Mouse (Mus musculus): ENCODE results near the gene Arfgap3. TPM values are rescaled to one million over a fixed set of nuclear protein-coding genes. Genes with fewer than 3 reads are reported as not detected.
"Not testable (repeated sequence)": the region's sequence is repeated elsewhere in the genome, so short reads cannot be mapped to it uniquely, and the experiment has no call there.

Gene Arfgap3
- polyA plus RNA-seq, 1 experiment from 2014 or later = 37.4 TPM

DNA sequence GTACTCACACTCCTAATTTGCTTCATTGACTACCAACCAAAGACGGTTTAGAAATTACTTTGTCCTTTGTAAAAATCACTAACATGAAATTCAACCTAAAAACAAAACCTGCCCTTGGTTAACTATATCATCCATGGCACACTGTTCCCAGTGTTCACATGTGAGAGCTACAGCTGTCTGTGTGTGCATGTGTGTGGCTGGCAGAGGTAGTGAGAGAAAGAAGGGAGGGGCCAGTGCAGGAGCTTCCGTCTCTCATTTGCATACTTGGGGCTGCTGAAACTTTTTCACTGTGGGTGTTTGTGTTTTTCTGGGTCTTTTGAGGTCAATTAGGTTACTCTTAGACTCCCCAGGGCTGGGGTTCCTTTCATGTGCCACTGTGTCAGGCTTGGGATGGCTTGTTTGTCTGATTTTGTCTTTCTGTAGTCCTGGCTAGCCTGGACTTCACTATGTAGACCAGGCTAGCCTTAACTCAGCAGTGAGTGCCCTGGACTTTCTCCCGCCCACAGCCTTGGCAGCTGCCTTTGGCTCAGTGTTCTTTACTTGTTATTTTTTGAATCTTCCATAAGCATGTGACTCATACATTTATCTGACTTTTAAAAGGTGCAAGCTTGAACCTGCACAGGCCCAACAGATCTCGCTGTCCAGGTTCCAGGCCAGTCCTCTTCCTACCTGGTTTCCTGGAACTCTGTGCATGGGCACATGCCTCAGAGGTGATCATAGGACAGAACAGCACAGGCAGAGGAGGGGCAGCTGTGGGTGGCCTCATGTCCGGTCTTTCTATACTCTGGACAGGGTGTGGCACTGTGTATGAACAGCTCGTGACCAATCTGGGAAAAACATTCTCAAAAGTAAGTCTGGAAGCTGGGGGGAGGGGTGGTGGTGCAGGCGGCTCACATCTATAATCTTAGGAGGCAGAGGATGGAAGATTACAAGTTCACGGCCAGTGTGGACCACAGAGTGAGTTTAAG, 11.9 kb downstream of the Arfgap3 start:
- 86% methylated on average over 8 of the region's 8 CpGs for WGBS
- Histone ChIP-seq H3K4me1 (ENCODE audit: control insufficient read depth, insufficient read depth, low read length) (no peaks in the 10 kb centered on the region), H3K9ac (replicated peaks; ENCODE audit: low read depth, low read length) (no peak overlapping the region), H3K27me3 (ENCODE audit: control insufficient read depth, insufficient read depth, low read length) (no peaks in the 10 kb centered on the region), H3K9me3 (ENCODE audit: control insufficient read depth, low read length) (no peaks in the 10 kb centered on the region), H3K36me3 (ENCODE audit: control insufficient read depth, insufficient read depth, low read length) (peaks cover 14% of the 10 kb centered on the region), H3K27ac (ENCODE audit: low read depth, low read length) (no peak overlapping the region), H3K4me3 (ENCODE audit: low read depth, low read length) (no peak overlapping the region), H3K4me2 (ENCODE audit: low read depth, low read length) (no peak overlapping the region)
- no peak for ATAC-seq (ENCODE audit: low read depth)

- no peaks in the 10 kb centered on the region for H3K27me3 ChIP-seq (ENCODE audit: control insufficient read depth, insufficient read depth, low read length)
- no peak overlapping the region for H3K9ac ChIP-seq (replicated peaks; ENCODE audit: low read depth, low read length)
- no peaks in the 10 kb centered on the region for H3K9me3 ChIP-seq (ENCODE audit: control insufficient read depth, low read length)
- ATAC-seq (ENCODE audit: low read depth) = no peak
- WGBS = 84% methylated on average over 3 of the region's 3 CpGs
- no peak overlapping the region for H3K4me3 ChIP-seq (ENCODE audit: low read depth, low read length)
- no peak overlapping the region for H3K27ac ChIP-seq (ENCODE audit: low read depth, low read length)
- no peaks in the 10 kb centered on the region for H3K4me1 ChIP-seq (ENCODE audit: control insufficient read depth, insufficient read depth, low read length)
- no peak overlapping the region for H3K4me2 ChIP-seq (ENCODE audit: low read depth, low read length)
- H3K36me3 ChIP-seq (ENCODE audit: control insufficient read depth, insufficient read depth, low read length) = peaks cover 18% of the 10 kb centered on the region
Measured at GRCm38 (mm10) chr15:83332373-83332772, 17.7 kb downstream of the Arfgap3 start.

GRCm38 (mm10) chr15:83328952-83329351, 21.1 kb downstream of the Arfgap3 start:
- H3K4me1 ChIP-seq (ENCODE audit: control insufficient read depth, insufficient read depth, low read length) = no peaks in the 10 kb centered on the region
- no peak overlapping the region for H3K4me2 ChIP-seq (ENCODE audit: low read depth, low read length)
- H3K27ac ChIP-seq (ENCODE audit: low read depth, low read length) = no peak overlapping the region
- H3K9ac ChIP-seq (replicated peaks; ENCODE audit: low read depth, low read length) = no peak overlapping the region
- WGBS = 92% methylated on average over 5 of the region's 5 CpGs
- no peak for ATAC-seq (ENCODE audit: low read depth)
- H3K27me3 ChIP-seq (ENCODE audit: control insufficient read depth, insufficient read depth, low read length) = no peaks in the 10 kb centered on the region
- peaks cover 14% of the 10 kb centered on the region for H3K36me3 ChIP-seq (ENCODE audit: control insufficient read depth, insufficient read depth, low read length)
- H3K4me3 ChIP-seq (ENCODE audit: low read depth, low read length) = no peak overlapping the region
- no peaks in the 10 kb centered on the region for H3K9me3 ChIP-seq (ENCODE audit: control insufficient read depth, low read length)

DNA sequence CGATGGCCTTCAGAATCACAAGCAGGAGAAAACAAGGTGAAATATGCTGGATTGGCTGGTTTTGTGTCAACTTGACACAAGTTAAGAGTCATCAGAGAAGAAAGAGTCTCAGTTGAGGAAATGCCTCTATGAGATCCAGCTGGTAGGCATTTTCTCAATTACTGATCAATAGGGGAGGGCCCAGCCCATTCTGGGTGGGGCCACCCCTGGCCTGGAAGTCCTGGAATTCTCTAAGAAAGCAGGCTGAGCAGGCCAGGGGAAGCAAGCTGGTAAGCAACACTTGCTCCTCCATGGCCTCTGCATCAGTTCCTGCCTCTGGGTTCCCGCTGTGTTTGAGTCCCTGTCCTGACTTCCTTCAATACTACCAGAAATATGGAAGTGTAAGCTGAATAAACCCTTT, 27.0 kb downstream of the Arfgap3 start:
- no peaks in the 10 kb centered on the region for H3K4me1 ChIP-seq (ENCODE audit: control insufficient read depth, insufficient read depth, low read length)
- H3K9me3 ChIP-seq (ENCODE audit: control insufficient read depth, low read length) = no peaks in the 10 kb centered on the region
- WGBS = 94% methylated on average over 2 of the region's 2 CpGs
- H3K27me3 ChIP-seq (ENCODE audit: control insufficient read depth, insufficient read depth, low read length) = no peaks in the 10 kb centered on the region
- H3K27ac ChIP-seq (ENCODE audit: low read depth, low read length) = no peak overlapping the region
- H3K4me3 ChIP-seq (ENCODE audit: low read depth, low read length) = no peak overlapping the region
- no peak for ATAC-seq (ENCODE audit: low read depth)
- no peak overlapping the region for H3K9ac ChIP-seq (replicated peaks; ENCODE audit: low read depth, low read length)
- H3K4me2 ChIP-seq (ENCODE audit: low read depth, low read length) = no peak overlapping the region
- peaks cover 7% of the 10 kb centered on the region for H3K36me3 ChIP-seq (ENCODE audit: control insufficient read depth, insufficient read depth, low read length)

- WGBS = 78% methylated on average over 1 of the region's 1 CpGs
- H3K4me3 ChIP-seq (ENCODE audit: low read depth, low read length) = no peak overlapping the region
- H3K9me3 ChIP-seq (ENCODE audit: control insufficient read depth, low read length) = no peaks in the 10 kb centered on the region
- no peaks in the 10 kb centered on the region for H3K4me1 ChIP-seq (ENCODE audit: control insufficient read depth, insufficient read depth, low read length)
- H3K27ac ChIP-seq (ENCODE audit: low read depth, low read length) = no peak overlapping the region
- H3K4me2 ChIP-seq (ENCODE audit: low read depth, low read length) = no peak overlapping the region
- no peak for ATAC-seq (ENCODE audit: low read depth)
- H3K36me3 ChIP-seq (ENCODE audit: control insufficient read depth, insufficient read depth, low read length) = peaks cover 24% of the 10 kb centered on the region
- H3K9ac ChIP-seq (replicated peaks; ENCODE audit: low read depth, low read length) = no peak overlapping the region
- H3K27me3 ChIP-seq (ENCODE audit: control insufficient read depth, insufficient read depth, low read length) = no peaks in the 10 kb centered on the region
Measured at GRCm38 (mm10) chr15:83314914-83315313, 35.1 kb downstream of the Arfgap3 start.

DNA sequence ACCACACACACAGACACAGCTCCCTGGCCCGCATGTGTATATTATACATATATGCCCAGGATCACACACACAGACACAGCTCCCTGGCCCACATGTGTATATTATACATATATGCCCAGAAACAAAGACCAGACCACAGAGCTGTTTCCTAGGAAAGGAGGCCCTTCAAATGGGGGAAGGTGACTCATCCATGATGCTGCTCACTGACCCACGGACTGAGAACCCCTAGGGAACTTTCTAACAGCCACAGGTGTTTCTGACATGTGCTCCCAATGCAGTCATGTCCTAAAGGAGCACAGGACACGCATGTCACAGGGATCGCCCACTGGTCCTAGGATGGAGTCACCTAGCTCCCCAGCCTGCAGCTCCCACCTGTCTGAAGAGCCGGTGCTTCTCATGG, 40.2 kb downstream of the Arfgap3 start:
- Histone ChIP-seq H3K27me3 (ENCODE audit: control insufficient read depth, insufficient read depth, low read length) (no peaks in the 10 kb centered on the region), H3K9me3 (ENCODE audit: control insufficient read depth, low read length) (no peaks in the 10 kb centered on the region), H3K4me2 (ENCODE audit: low read depth, low read length) (no peak overlapping the region), H3K9ac (replicated peaks; ENCODE audit: low read depth, low read length) (no peak overlapping the region), H3K27ac (ENCODE audit: low read depth, low read length) (no peak overlapping the region), H3K4me1 (ENCODE audit: control insufficient read depth, insufficient read depth, low read length) (no peaks in the 10 kb centered on the region), H3K4me3 (ENCODE audit: low read depth, low read length) (no peak overlapping the region), H3K36me3 (ENCODE audit: control insufficient read depth, insufficient read depth, low read length) (peaks cover 39% of the 10 kb centered on the region)
- WGBS = 92% methylated on average over 5 of the region's 5 CpGs
- no peak for ATAC-seq (ENCODE audit: low read depth)

DNA sequence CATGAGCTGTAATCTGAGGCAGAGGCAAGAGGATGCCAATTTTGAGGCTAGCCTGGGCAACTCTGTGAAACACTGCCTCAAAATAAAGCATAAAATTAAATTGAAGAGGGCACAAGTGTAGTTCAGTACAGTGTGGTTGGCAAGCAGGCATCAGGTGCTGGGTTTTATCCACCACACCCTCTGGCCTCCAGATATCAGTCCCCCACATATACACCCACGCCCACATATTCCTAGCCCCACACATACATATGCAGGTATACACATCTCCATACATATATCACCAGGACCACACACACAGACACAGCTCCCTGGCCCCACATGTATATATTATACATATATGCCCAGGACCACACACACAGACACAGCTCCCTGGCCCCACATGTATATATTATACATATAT, 41.3 kb downstream of the Arfgap3 start:
- H3K4me1 ChIP-seq (ENCODE audit: control insufficient read depth, insufficient read depth, low read length); H3K4me2 ChIP-seq (ENCODE audit: low read depth, low read length); H3K27me3 ChIP-seq (ENCODE audit: control insufficient read depth, insufficient read depth, low read length); H3K4me3 ChIP-seq (ENCODE audit: low read depth, low read length); H3K27ac ChIP-seq (ENCODE audit: low read depth, low read length); ATAC-seq (ENCODE audit: low read depth); H3K9ac ChIP-seq (replicated peaks; ENCODE audit: low read depth, low read length); H3K9me3 ChIP-seq (ENCODE audit: control insufficient read depth, low read length): not testable (repeated sequence)
- peaks cover 39% of the 10 kb centered on the region for H3K36me3 ChIP-seq (ENCODE audit: control insufficient read depth, insufficient read depth, low read length)
- WGBS = 95% methylated on average over 1 of the region's 1 CpGs

- ATAC-seq (ENCODE audit: low read depth) = no peak
- H3K9ac ChIP-seq (replicated peaks; ENCODE audit: low read depth, low read length) = no peak overlapping the region
- H3K4me2 ChIP-seq (ENCODE audit: low read depth, low read length) = no peak overlapping the region
- H3K4me3 ChIP-seq (ENCODE audit: low read depth, low read length) = no peak overlapping the region
- H3K9me3 ChIP-seq (ENCODE audit: control insufficient read depth, low read length) = no peaks in the 10 kb centered on the region
- H3K27ac ChIP-seq (ENCODE audit: low read depth, low read length) = no peak overlapping the region
- H3K36me3 ChIP-seq (ENCODE audit: control insufficient read depth, insufficient read depth, low read length) = peaks cover 34% of the 10 kb centered on the region
- H3K4me1 ChIP-seq (ENCODE audit: control insufficient read depth, insufficient read depth, low read length) = no peaks in the 10 kb centered on the region
- H3K27me3 ChIP-seq (ENCODE audit: control insufficient read depth, insufficient read depth, low read length) = no peaks in the 10 kb centered on the region
- 86% methylated on average over 12 of the region's 12 CpGs for WGBS
Measured at GRCm38 (mm10) chr15:83306181-83306580, 43.9 kb downstream of the Arfgap3 start.

DNA sequence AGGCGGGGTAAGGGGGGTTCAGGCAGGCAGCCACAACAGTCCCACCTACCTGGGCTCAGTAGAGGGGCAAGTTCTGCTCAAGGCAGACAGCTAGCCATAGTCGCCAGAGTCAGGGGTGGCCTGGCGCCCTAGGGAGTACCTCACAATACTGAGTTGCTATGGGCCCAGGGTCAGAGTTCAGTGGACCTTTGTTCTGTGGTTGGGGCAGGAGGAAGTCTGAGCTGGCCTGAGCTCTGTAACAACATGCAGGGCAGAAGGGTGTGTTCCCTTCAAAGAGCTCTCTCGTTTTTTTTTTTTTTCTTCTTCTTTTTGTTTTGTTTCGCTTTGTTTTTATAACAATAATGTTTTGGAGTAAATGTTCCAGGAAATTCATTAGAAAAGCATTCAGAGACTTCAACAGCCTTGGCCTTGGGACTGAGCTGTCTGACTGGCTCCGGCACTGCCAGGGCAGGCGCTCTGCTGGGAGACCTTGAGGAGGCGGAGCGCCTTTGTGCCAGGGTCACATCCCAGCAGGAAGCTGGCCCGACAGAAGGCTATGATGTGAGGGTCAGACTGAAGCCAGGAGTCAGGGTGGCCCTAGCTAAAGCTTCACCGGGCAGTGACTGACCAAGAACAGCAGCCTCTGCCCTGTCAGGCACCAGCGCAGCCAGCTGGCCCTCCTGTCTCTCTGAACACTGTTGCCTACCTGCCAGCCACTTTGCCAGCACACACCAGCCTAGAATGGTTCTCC, 44.7 kb downstream of the Arfgap3 start:
- Histone ChIP-seq H3K4me3 (ENCODE audit: low read depth, low read length) (no peak overlapping the region), H3K27me3 (ENCODE audit: control insufficient read depth, insufficient read depth, low read length) (no peaks in the 10 kb centered on the region), H3K9me3 (ENCODE audit: control insufficient read depth, low read length) (no peaks in the 10 kb centered on the region), H3K9ac (replicated peaks; ENCODE audit: low read depth, low read length) (no peak overlapping the region), H3K27ac (ENCODE audit: low read depth, low read length) (no peak overlapping the region), H3K4me2 (ENCODE audit: low read depth, low read length) (no peak overlapping the region), H3K4me1 (ENCODE audit: control insufficient read depth, insufficient read depth, low read length) (no peaks in the 10 kb centered on the region), H3K36me3 (ENCODE audit: control insufficient read depth, insufficient read depth, low read length) (peaks cover 32% of the 10 kb centered on the region)
- ATAC-seq (ENCODE audit: low read depth) = no peak
- 52% methylated on average over 12 of the region's 12 CpGs for WGBS

Data from neural tube, embryonic 14.5 days (tissue).